Mouse (Mus musculus) lung, adult 2 months (tissue): ENCODE results near the gene Gimd1. TPM values are rescaled to one million over a fixed set of nuclear protein-coding genes. Genes with fewer than 3 reads are reported as not detected.

Experiments
- DNase-seq: peaks from one replicate; pipeline ENCODE4 v3.0.0; 2022
- H3K4me1 ChIP-seq: fragments of 200-500 bp; 2 replicates; pipeline ENCODE4 v1.6.1; 2011; ENCODE audit warnings: low read length; ENCODE audit not compliant: control insufficient read depth, insufficient read depth
- H3K4me3 ChIP-seq: fragments of 200-500 bp; replicated peaks from 2 replicates; pipeline ENCODE3; 2011; ENCODE audit warnings: low read depth, mild to moderate bottlenecking, control low read depth, low read length; ENCODE audit errors: extremely low read depth
- CTCF ChIP-seq: fragments of 200-500 bp; IDR thresholded peaks from 2 replicates; pipeline ENCODE4 v1.5.1; 2011; ENCODE audit warnings: mild to moderate bottlenecking, low read length, control low read depth; ENCODE audit not compliant: insufficient read depth
- POLR2A ChIP-seq: fragments of 200-500 bp; IDR thresholded peaks from 2 replicates; pipeline ENCODE4 v1.6.1; 2011; ENCODE audit warnings: low read depth, mild to moderate bottlenecking, control low read depth, low read length, borderline replicate concordance; ENCODE audit errors: extremely low read depth
- WGBS: fragments of 180-500 bp; shearing (Covaris S2); methylation state at CpG from one replicate; pipeline ENCODE4 v1.1.7; 2018; 5-methylcytosine and 5-hydroxymethylcytosine counted together
- polyA plus RNA-seq: library from polyadenylated mRNA; depleted of rRNA; stranded (reverse); fragments of >200 nt; gene quantifications from 2 replicates; pipeline ENCODE4 v1.2.3, GENCODE M21; 2012; rRNA removed

Gimd1 gene
- polyA plus RNA-seq = not detected in 2 replicates

GRCm38 (mm10) chr3:132629601-132630239 lies at the start of gene Gimd1:
Gimd1 (plus strand) TSS chr3:132629820.
- Histone ChIP-seq H3K4me1 (no peaks in the 10 kb centered on the region), H3K4me3 (no peak within 1 kb of the TSS)
- no peak for TF ChIP-seq CTCF
- no peak for TF ChIP-seq POLR2A
- no peak for DNase-seq
- WGBS = 75% methylated on average over 11 of the region's 11 CpGs

GRCm38 (mm10) chr3:132581198-132581597 lies 48.4 kb upstream of the Gimd1 start:
- no peak for DNase-seq
- H3K4me3 ChIP-seq = no peak overlapping the region
- no peak for TF ChIP-seq CTCF
- no peak for TF ChIP-seq POLR2A
- WGBS = 60% methylated on average over 3 of the region's 3 CpGs
- H3K4me1 ChIP-seq = no peaks in the 10 kb centered on the region

- no peak overlapping the region for H3K4me3 ChIP-seq
- H3K4me1 ChIP-seq = no peaks in the 10 kb centered on the region
- TF ChIP-seq CTCF = no peak
- TF ChIP-seq POLR2A = no peak
- 46% methylated on average over 4 of the region's 4 CpGs for WGBS
- no peak for DNase-seq
These were observed 47.3 kb upstream of the Gimd1 start for GRCm38 (mm10) chr3:132582339-132582738.

GRCm38 (mm10) chr3:132585122-132585972 lies 44.3 kb upstream of the Gimd1 start:
- Histone ChIP-seq H3K4me3 (no peak overlapping the region), H3K4me1 (no peaks in the 10 kb centered on the region)
- TF ChIP-seq POLR2A (no peak), CTCF (no peak)
- 64% methylated on average over 8 of the region's 8 CpGs for WGBS
- DNase-seq = no peak

DNA sequence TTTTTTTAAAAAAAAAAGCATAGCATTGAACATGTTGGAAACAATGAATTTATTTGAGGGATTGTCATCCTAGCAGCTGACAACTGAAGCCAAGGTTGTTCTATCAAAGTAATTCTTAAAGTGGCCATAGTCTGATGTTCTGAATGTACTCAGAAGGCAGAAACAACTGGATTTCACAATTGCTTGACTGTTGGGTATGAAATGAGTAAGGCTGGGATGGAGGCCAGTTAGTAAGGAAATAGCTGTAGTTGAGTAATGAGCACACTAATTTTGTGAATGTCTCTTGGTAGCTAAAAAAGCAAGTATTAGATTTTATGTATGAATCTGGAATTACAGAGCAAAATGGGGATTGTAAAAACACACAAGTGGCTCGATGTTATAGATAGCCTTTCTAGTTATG lies 41.5 kb upstream of the Gimd1 start:
- 61% methylated on average over 1 of the region's 1 CpGs for WGBS
- H3K4me1 ChIP-seq = no peaks in the 10 kb centered on the region
- DNase-seq = no peak
- no peak for TF ChIP-seq CTCF
- no peak for TF ChIP-seq POLR2A
- H3K4me3 ChIP-seq = no peak overlapping the region

DNA sequence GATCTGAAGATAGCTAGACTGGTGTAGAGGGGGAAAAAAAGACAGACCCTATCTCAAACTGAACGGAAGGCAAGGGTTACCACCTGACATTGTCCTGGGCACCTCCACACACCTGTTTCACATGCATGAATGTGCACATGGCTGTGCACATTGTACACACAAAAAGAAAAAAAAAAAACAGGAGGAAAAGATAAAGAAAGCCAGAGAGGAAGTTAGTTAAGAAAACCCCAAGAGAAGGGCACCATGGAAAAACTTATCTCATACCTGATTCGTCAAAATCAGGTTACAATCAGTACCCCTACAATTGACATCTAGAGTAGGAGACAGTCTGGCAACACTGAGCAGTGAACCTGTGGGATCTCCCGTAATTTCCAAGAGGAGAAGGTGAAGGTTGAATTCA lies 39.6 kb upstream of the Gimd1 start:
- Histone ChIP-seq H3K4me3 (no peak overlapping the region), H3K4me1 (no peaks in the 10 kb centered on the region)
- no peak for TF ChIP-seq CTCF
- TF ChIP-seq POLR2A = no peak
- 62% methylated on average over 3 of the region's 3 CpGs for WGBS
- no peak for DNase-seq

GRCm38 (mm10) chr3:132590604-132591003 lies 39.0 kb upstream of the Gimd1 start:
- Histone ChIP-seq H3K4me3 (no peak overlapping the region), H3K4me1 (no peaks in the 10 kb centered on the region)
- no peak for TF ChIP-seq POLR2A
- TF ChIP-seq CTCF = no peak
- 74% methylated on average over 1 of the region's 1 CpGs for WGBS
- DNase-seq = no peak

DNA sequence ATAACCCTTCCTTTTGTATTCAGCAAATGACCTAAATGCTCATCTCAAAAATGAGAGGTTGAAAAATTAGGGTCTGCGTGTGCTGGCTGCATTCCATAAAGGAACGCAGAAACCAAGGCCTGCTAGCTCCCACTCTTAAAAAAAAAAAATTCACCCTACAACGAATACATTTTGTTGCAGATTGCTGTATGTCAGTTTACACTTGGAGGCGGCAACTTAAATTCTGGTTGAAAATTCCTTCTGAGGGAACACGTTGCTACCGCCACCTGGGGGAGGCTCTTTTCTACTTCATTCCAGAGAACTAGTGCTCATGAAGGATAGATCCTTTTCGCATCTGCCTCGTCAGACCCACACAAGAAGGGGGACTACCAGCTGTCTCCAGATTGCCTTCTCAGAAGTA lies 879 bp upstream of the Gimd1 start:
- H3K4me3 ChIP-seq = no peak overlapping the region
- WGBS = 28% methylated on average over 8 of the region's 8 CpGs
- no peaks in the 10 kb centered on the region for H3K4me1 ChIP-seq
- no peak for DNase-seq
- no peak for TF ChIP-seq POLR2A
- no peak for TF ChIP-seq CTCF

DNA sequence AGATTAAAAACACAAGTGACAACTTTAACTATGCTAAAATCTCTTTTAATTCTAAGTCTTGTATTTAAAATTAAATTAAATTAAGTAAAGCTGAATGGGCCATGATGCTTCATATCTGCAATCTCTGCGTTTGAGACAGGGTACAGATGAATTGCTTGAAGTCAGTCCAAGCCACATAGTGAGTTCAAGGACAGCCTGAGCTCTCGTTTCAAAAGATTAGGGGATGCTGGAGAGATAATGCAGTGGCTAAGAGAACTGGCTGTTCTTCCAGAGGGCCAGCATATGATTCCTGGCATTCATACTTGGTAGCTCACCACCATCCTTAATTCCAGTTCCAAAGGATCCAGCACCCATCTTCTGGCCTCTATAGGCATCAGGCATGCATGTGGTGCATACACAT lies 3.6 kb downstream of the Gimd1 start:
- Histone ChIP-seq H3K4me1 (no peaks in the 10 kb centered on the region), H3K4me3 (no peak overlapping the region)
- TF ChIP-seq POLR2A (no peak), CTCF (no peak)
- no peak for DNase-seq
- WGBS = 44% methylated on average over 2 of the region's 2 CpGs

- WGBS = 73% methylated on average over 3 of the region's 3 CpGs
- TF ChIP-seq POLR2A (no peak), CTCF (no peak)
- Histone ChIP-seq H3K4me3 (no peak overlapping the region), H3K4me1 (no peaks in the 10 kb centered on the region)
- DNase-seq = no peak
These were observed 7.5 kb downstream of the Gimd1 start for GRCm38 (mm10) chr3:132637080-132637479.
